Mouse (Mus musculus): Measurements from ENCODE around the gene Hist1h2br.
"Not testable (repeated sequence)": the region's sequence is repeated elsewhere in the genome, so short reads cannot be mapped to it uniquely, and the experiment has no call there.

The Hist1h2br gene

GRCm38 (mm10) chr13:21846356-21846755 is 12.8 kb downstream of the Hist1h2br start:
- not testable (repeated sequence) for ATAC-seq (ENCODE audit: low TSS enrichment)

- no peak for ATAC-seq (ENCODE audit: low TSS enrichment)
Observed at GRCm38 (mm10) chr13:21847883-21848282, 14.3 kb downstream of the Hist1h2br start.

GRCm38 (mm10) chr13:21850696-21851095 is 17.2 kb downstream of the Hist1h2br start:
- not testable (repeated sequence) for ATAC-seq (ENCODE audit: low TSS enrichment)

- ATAC-seq (ENCODE audit: low TSS enrichment): no peak
Observed at GRCm38 (mm10) chr13:21852215-21852945, 18.8 kb downstream of the Hist1h2br start.

- peak; percentile 74; the same call in 1 of the 2 replicates for ATAC-seq (ENCODE audit: low TSS enrichment)
Observed at GRCm38 (mm10) chr13:21855146-21855545, 21.6 kb downstream of the Hist1h2br start.

GRCm38 (mm10) chr13:21855698-21856162 is 22.2 kb downstream of the Hist1h2br start:
- ATAC-seq (ENCODE audit: low TSS enrichment): peak; percentile 88

GRCm38 (mm10) chr13:21861608-21862007 is 28.1 kb downstream of the Hist1h2br start:
- no peak for ATAC-seq (ENCODE audit: low TSS enrichment)

GRCm38 (mm10) chr13:21865503-21865902 is 32.0 kb downstream of the Hist1h2br start:
- ATAC-seq (ENCODE audit: low TSS enrichment): not testable (repeated sequence)

- no peak for ATAC-seq (ENCODE audit: low TSS enrichment)
Observed at GRCm38 (mm10) chr13:21880735-21881134, 47.2 kb downstream of the Hist1h2br start.

- ATAC-seq (ENCODE audit: low TSS enrichment): peak; percentile 47
Observed at GRCm38 (mm10) chr13:21881878-21882669, 48.5 kb downstream of the Hist1h2br start.

GRCm38 (mm10) chr13:21882760-21883405 is 49.3 kb downstream of the Hist1h2br start:
- peak; percentile 82 for ATAC-seq (ENCODE audit: low TSS enrichment)

- ATAC-seq (ENCODE audit: low TSS enrichment): no peak
Observed at GRCm38 (mm10) chr13:21883407-21883806, 49.9 kb downstream of the Hist1h2br start.

GRCm38 (mm10) chr13:21884586-21884985 is 51.0 kb downstream of the Hist1h2br start:
- ATAC-seq (ENCODE audit: low TSS enrichment): no peak
